Mouse (Mus musculus) brain, adult 2 months (tissue): ENCODE measurements at regions not wholly inside any gene's neighbourhood (a gene's known extent, or its start where the extent isn't known, plus 50 kb on each side); places are given as distances from the start of the nearest gene placed in this dataset.

ENCODE experiments used
- DNase-seq: peaks from one replicate; pipeline ENCODE4 v3.0.0; 2011; ENCODE audit warnings: low read depth, low spot score

DNA sequence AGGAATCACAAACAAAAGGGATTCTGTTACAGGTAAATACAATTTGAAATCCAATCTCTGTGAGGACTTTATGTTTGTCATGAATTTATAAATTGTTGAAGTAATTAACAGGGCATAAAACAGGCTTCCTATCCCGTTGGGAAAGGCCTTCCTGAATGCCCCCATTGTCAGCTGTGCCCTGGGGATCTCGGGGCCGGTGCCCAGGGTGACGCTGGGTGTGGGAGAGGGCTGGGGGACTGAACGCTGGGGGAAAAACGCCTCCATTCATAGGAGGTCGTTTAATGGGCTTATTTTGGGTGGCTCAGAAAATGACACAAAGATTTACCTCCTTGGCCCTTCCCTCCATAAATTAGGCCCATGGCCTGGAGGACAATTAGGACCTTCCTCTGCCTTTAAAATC, 250.7 kb downstream of the Gm12728 start:
- no peak for DNase-seq

DNA sequence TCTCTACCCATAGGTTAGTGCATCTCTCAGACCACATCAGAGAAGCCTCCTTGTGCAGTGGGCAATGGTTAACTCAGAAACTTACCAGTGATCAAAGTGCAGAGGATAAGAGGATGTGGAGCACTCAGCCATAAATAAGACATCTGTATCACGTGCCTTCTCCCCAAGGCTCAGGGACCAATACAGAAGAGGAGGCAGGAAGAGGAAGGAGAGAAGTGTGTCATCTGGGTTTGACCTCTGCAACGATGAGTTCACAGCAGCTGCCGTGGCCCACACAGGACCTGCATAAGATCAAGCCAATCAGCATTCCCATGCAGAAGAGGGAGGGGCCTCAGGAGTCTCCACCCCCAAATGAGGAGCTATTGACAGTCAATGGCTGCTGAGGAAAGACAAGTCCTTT, 252.8 kb downstream of the Gm12728 start:
- DNase-seq = no peak

DNA sequence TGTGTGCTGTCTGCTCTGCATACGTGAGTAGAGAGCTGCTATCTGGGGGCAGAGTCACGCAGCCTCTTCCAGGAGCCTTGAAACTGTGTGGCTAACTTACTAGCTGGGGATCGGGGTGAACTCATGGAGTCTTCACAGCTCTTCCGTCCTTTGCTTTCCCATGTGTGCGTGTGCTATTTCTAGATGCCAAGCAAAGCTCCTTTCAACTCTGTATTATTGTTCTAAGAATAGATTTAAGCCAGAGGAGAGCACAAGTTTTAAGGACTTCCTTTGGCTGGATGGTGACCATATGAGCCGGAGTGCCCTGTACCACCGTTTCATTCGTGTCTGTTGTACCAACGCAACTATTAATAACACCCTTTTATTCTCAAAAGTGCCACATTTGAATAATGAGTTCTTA, 254.0 kb downstream of the Gm12728 start:
- DNase-seq = no peak

DNA sequence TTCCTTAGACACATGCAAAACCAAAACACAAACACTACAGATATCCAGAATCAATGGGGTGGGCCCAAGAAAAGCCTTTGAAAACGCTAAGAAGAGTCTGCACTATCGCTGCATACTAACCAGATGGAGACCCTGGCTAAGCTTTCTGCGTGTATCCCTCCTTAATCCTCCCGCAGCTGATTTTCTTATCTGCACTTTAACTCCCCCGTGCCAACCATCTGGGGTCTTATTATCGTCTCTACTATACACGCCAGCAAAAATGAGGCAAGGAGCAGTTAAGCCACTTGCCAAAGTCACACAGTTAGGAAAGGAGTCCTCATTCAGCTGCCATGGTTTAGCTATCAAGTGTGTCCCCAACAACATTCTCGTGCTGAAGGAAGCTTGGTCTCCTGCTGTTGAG, 258.4 kb downstream of the Gm12728 start:
- no peak for DNase-seq

DNA sequence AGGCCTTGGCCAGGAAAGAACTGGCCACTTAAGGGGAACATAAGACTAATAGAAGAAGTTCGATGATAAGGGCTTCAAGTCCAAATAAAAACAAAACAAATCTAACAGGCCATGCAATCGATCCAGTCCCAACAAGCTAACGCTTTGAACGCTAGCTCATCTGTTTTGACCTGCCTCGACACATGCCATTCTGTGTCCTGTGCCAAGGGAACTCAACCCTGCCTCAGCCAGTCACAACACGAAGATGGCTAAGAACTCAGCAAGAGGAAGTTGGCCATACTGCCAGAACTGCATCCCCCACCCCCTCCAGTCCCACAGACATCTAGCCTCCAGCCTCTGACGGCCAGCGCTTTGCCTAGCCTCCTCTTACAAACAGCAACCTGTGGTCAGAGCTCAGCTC, 259.1 kb downstream of the Gm12728 start:
- no peak for DNase-seq

DNA sequence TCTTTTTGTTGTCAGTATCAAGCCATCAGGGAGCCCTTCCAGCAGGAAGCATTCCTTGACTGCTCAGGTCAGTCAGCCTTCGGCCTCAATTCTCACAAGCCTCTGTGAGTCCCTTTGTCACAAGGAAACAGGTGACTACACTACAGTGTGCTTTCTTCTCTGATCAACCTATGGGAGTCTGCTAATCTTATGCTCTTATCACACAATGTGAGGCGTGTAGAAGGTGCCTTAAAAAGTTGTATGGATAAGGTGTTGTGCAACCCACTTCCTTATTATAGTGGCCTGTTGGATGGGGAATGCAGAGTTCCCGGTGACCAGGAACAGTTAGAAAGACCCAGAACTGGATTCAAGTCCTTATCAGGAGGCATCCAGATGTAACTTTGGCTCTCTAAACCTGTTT, 260.2 kb downstream of the Gm12728 start:
- no peak for DNase-seq

DNA sequence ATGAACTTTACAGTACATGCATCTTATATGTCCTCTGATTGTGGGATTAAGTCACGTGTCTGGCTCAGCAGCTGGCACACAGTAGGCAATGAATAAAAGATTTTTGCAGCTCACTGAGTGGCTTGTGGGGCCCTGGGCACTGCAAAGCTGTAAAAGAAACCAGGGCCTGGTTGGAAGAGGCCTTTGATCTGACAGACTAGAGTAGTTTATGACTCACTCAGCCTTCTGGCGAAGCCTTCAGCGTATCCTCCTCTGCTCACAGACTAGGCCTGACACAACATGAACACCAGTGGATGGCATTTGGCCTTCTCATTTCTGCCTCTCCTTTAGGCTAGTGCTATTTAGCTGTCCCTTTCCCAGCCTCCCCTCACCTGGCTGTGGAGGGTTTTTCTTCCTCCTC, 260.6 kb downstream of the Gm12728 start:
- DNase-seq = peak; percentile 12

DNA sequence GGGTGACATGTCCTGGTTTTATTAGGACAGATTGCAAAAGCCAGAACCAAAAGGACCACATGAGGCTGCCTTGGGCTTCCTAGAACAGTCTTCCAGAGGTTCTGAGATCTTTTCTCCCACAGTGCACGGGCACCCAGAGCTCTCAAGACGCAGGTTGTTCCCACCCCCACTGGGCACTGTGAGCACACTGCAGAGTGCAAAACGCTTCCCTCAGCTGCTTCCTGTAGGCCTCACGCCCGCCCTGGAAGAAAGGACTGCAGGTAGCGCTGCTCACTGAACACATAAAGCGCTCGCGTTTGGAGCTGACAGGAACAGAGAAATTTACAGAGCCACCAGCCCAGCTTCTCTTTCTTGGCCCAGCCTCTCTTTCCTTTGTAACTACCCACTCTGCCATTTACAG, 262.5 kb upstream of the Usp24 start:
- peak; percentile 15 for DNase-seq

DNA sequence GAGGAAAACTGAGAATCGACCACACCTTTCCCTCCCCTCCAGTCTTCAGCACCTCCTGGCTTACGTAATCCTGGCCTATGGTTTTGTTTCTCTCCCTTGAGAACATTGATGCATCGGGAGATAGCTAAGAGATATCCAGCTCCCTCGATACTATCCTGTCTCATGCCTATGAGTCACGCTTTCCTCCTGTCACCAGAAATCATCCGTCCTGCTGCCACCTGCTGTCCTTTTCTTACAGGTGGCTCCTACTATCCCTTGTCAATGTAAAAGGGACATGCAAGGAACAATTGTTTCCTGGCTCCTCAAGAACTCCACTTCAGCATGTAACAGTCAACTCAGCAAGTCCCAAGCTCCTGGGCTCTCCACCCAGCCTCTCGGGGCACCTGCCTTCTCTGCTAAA, 261.7 kb upstream of the Usp24 start:
- DNase-seq = peak; percentile 52

DNA sequence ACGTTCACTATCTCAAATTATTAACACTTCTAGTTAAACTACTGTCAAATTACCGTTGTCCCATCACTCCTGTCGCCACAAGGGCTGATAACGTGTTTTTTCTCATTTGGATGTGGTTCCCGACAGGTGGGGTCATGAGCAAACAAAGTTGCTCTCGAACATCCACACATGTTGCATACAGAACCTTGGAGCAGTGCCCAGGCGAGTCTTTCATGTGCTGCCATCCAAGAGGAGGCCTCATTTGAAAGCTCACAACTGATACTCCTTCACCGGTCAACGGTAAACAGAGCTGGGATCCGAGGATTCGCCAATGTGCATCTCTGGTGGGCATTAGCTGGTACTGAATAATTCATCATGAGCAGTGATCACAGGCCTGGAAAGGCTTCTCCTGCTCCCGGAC, 253.4 kb upstream of the Usp24 start:
- DNase-seq = no peak

DNA sequence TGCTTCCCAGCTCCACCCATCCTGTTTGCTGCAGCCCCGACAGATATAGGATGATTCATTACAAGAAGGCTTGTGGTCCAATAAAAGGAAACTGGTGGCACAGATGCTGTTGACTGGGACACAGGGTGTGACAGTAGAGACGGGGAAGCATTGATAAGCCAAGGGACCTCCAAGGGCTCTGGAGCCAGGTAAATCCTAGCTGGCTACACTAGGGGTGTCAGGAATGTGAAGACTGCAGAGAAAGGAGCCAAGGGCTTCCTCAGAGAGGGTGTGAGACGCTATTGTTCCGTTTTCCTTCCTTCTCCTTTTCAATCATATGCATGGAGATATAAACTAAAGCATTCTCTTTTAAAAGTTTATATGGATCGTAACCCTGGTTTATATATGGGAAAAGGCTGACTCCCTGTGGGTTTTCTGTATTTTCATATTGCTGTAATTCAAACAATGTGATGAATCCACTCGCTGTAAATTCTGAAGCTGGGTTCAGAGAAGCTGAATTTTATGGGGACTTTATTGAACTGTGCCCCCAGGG, 252.1 kb upstream of the Usp24 start:
- no peak for DNase-seq

DNA sequence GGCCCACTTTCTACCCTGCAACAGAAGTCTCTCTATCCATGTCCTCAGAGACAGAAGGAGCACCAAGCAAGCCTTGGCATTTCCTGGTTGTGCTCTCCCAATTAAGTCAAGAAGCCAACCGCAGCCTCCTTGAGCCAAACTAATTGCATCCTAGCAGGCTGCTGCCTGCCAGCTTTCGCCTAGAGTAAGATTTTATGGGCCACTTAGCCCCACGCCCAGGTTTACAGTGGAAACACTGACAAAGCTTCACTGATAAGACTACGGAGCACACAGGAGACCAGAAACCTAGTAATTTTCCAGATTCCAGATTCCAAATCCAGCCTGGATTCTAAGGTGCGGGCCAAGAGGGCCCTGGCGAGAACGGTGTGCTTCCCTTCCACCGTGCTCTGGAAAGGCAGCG, 249.0 kb upstream of the Usp24 start:
- DNase-seq = peak; percentile 14

DNA sequence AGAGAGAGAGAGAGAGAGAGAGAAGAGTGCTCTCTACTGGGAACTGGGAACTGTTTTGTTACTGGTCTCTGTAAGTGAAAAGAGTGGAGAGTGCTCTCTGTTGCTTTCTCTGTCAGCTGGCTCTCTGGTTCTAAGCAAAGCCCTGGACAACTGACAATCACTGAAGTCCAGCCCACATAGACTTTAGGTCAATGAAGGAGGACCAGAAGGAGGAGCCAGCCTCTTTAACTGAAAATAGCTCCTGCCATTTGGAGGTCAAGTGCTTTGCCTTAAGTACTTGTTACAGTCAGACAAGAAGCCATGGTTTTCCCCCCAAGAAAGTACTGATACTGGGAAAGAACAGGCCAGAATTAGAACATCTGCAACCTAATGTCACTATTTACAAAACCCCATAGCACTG, 232.5 kb upstream of the Usp24 start:
- no peak for DNase-seq

DNA sequence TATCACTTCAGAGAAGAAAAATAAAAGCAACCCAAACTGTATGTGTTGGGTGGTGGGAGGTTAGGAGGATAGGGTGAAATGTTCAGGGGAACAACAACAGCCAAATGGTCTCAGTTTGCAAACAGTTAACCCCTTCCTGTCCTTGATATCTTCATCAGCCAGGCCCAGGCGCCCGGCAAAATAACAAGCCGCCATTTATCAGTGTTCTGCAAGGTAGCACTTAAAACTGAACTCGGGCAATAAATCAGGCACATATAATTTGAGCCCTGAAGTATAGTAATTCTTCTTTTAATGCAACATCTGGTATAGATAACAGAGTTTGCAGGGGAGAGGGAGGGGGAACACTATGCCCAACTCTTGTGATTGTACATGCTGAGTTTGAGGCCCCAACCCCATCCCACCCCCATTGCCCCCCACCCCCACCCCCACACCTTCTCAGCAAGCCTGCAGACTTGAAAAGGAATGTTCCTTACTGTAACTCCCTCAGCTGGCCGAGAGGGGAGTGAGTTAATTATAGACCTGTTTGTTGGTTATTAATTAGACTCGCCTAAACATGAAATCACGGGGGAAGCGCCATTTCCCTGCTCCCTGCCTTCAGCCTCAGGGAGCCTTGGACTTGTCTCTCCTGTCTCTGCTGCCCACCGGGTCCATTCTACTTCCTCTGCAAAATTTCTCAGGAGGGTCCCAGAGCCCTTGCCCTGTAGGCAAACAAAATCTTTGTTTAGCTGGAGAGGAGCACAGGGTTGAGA, 223.9 kb upstream of the Usp24 start:
- DNase-seq = no peak

DNA sequence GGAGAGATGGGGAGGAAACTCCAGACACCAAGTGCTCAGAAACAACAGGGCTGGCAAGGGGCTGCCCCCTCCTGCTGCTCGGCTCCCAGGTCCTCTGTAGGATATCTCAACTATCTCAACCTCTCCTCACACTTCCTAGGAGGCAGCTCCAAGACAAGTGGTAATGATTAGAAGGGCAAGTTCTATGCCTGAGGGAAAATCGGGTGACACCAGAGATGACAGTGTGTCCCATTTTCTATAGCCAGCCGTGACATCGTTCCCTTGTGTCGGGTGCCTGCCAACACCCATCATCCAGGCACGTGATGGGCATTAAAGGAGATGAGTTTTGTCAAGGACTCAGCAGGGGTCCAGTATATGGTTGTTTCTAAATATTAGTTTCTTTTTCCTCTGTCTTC, 223.3 kb upstream of the Usp24 start:
- no peak for DNase-seq

DNA sequence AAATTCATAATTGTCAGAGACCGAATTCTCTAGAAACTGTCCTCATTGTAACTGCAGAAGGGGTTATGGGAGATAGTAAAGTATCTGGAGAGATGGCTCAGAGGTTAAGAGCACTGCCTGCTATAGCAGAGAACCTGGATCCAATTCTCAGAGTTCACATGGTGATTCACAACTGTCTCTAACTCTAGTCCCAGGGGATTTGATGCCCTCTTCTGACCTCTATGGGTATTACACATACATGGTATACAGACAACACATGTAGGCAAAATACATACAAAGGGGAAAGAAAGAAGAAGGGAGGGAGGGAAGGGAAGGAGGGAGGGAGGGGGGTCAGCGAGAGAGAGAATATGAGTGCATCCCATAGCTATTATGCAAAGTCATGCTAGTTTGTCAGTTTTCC, 222.8 kb upstream of the Usp24 start:
- no peak for DNase-seq

DNA sequence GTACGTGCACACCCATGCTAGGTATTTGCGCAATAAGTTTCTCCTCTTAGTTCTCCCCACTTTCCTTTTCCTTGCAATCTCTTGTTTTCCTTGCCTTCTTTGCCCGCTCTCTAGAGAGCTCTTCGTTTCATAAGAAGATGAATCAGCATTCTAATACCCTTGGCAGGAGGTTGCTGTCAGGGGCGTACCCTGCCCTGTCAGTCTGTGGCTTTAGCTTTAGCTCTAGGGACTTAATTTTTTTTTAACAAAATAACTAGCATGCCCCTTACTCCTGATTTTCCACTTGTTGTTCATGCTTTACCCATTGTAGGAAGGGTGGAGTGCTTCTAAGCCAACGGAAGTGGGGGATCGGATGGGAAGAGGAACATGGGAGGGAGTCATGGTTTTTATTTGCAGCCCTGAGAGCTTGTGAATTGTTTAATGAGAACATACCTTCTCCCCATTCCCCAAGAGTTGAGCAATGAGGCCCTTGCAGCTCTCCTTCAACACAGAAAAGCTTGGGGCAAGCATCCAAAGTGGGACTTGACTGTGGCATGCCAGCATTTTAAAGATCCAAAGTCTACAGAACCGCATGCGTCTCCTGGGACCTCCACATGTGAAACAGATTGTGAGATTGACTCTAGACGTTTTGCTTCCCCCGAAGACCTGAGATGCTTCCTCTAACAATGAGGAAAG, 221.0 kb upstream of the Usp24 start:
- DNase-seq = no peak

DNA sequence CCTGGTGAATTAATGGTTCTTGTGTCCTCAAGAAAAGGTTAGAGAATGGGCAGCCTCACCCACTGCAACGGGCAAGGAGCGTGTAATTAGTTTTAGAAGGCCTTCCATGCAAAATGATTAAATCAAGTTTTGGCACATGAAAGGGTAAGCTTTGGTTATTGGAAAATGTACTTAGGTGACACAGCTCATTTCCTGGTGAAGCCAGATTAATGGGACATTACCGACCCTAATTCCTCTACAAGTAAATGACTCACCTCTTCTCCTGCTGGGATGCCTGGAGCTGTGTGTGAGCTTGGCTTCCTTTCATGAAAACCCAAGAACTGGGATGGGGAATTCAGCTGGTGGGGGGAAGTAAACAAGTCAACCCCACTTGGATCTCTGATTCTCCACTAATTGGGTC, 219.9 kb upstream of the Usp24 start:
- DNase-seq = no peak

DNA sequence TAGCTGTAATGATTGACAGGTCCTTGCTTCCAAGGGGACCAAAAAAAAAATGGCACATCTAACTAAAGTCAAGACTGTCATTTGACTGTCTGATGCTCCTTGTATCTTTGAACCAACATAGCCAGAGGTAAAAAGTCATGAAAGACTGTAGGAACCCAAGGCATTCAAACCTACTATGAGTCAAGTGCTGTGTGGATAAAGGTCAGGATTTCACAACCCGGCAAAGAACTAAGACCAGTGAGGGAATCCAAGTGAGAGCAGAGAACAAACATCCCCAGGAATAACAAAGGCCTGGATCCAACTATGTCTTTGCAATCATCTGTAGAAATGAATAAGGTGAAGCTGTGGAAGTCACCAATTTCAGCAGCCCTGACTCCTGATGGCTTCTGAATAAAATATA, 218.2 kb upstream of the Usp24 start:
- no peak for DNase-seq

DNA sequence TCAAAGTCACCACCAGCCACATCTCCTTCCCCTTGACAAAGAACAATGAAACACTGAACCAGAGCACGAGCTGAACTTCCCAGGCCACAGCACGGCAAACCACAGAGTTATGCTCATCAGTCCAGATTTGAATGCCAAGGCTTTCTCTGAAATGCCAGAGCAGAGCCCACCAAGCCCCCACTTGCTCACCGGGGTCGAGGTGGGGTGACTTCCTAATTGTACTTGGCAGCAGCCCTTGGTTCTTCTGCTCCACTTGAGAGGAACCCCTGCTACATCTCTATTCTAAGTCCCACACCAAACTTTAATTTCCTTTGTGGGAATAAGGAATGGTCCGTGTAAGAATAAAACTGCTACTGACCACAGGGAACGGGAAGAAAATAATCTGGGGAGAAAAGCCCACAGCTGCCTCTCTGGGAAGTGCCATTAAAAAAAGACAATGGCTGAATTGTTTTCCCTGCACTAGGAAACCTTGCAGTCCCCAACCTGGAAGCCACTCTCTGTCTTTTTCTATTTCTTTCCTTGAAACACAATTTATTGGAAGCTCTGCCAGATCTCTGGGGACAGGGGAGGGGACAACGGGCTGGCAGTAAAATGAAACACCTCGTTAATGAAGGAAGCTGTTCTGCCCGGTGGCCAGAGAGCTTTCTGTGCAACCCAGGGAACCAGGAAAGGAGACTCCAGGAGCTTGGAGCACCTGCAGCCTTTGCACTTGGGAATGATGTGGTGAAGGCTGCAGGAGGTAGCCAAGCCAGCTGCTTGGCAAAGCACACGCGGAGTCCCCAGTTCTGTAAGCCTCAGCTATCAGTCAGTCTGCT, 215.6 kb upstream of the Usp24 start:
- no peak for DNase-seq

DNA sequence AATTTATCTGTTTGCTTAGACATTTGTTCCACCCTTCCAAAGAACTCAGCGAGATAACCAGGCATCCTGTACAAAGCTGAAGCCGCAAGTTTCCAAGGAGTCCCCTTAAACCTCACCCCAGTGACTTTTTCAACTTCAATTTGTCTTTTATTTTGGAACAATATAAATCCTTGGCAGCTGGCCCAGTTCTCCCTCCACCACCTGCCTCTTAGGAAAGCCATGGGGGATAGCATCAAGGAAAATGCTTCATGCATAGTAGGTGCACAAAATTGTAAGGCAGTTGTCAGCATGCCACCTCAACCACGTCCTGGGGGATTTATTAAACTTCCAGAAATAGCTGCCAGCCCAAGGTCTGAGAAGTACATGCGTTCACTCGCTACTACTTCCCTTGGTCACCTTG, 214.1 kb upstream of the Usp24 start:
- DNase-seq = no peak

DNA sequence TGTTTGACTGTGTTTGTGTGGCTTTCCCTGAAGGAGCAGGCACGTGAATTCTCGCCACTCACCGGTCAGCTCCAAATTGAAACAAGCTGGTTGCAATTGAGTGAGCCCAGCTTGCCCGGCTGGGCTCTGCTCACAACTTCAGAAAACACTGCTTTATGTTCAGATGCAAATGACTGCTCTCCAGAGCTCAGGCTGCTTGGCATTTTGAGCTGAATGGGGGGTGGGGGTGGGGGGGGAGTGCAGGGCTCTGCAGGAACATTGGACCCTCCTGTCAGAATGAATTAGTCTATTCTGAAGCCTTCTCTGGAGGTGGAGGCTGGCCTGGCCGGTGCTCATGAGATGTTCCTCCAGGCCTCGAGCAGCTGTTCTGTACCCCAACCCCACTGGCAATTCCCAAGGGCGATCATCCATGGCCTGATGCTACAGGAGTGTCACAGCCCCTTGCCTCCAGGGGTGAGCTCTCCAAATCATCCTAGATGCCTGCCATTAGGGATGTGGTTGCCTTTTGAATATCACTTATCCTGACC, 213.5 kb upstream of the Usp24 start:
- DNase-seq = no peak
